Mouse (Mus musculus) hindbrain, embryonic 10.5 days (tissue): Measurements from ENCODE around the gene Cpm. TPM values are rescaled to one million over a fixed set of nuclear protein-coding genes. Genes with fewer than 3 reads are reported as not detected.
"Not testable (repeated sequence)": the region's sequence is repeated elsewhere in the genome, so short reads cannot be mapped to it uniquely, and the experiment has no call there.

Source experiments
- DNase-seq: peaks from one replicate; pipeline ENCODE4 v3.0.0-alpha.2; 2017; ENCODE audit warnings: low spot score
- H3K27ac ChIP-seq: fragments of 300-500 bp; sonication (generic); 2 replicates; pipeline ENCODE4 v1.5.1; 2016; ENCODE audit warnings: mild to moderate bottlenecking, moderate library complexity
- H3K27me3 ChIP-seq: fragments of 300-500 bp; sonication (generic); 2 replicates; pipeline ENCODE4 v1.6.1; 2016; ENCODE audit warnings: mild to moderate bottlenecking; ENCODE audit not compliant: poor library complexity, insufficient read depth, severe bottlenecking
- H3K36me3 ChIP-seq: fragments of 300-500 bp; sonication (generic); 2 replicates; pipeline ENCODE4 v1.6.1; 2016; ENCODE audit warnings: mild to moderate bottlenecking, moderate library complexity
- H3K4me1 ChIP-seq: fragments of 300-500 bp; sonication (generic); replicated peaks from 2 replicates; pipeline ENCODE4 v1.6.1; 2016; ENCODE audit warnings: mild to moderate bottlenecking
- H3K4me3 ChIP-seq: fragments of 300-500 bp; sonication (generic); 2 replicates; pipeline ENCODE4 v1.5.1; 2016; ENCODE audit warnings: mild to moderate bottlenecking, moderate library complexity
- H3K9me3 ChIP-seq: fragments of 300-500 bp; sonication (generic); 2 replicates; pipeline ENCODE4 v1.6.1; 2016; ENCODE audit warnings: mild to moderate bottlenecking, moderate library complexity
- WGBS: fragments of 180-500 bp; shearing (Covaris S2); methylation state at CpG from one replicate; pipeline ENCODE4 v1.1.7; 2016; 5-methylcytosine and 5-hydroxymethylcytosine counted together
- polyA plus RNA-seq: library from polyadenylated mRNA; unstranded; fragments of >200 nt; fragmentation: Nextera tagmentation; extraction: Ambion mirVana; gene quantifications from 2 replicates; pipeline ENCODE4 v1.2.1, GENCODE M21; 2016

Gene Cpm
- polyA plus RNA-seq, 1 experiment from 2014 or later: 5.9 TPM

DNA sequence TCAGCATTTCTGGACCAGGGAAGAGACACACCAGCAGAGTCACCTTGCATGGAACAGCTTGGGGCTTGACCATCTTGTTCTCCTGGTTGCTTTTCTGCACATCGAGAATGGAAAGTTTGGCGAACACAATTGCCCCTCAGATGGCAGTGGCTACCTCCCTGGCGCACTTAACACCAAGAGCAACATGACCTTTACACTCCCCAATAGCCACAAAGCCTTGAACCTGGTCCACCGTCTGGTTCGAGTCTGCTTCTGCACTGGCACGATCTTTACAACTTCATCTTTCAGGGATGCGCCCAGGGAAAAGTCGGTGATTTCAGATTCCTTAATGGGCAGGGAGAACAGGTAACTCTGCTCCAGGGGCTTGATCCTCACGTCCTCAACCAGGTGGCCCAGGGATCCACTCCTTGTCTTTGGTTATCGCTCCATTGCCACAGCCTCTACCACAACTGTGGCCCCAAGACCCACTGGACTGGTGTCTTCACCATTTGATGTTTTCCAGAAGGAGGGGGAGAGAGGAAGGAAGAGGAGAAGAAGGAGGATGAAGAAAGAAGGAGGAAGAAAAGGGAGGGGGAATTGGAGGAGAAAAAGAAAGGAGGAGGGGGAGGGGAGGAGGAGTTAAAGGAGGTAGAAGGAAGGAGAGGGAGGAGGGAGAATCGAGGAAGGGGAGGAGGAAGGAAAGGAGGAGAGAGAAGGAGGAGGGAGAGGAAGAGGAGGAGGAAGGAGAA, 40.7 kb upstream of the Cpm start:
- not testable (repeated sequence) for DNase-seq, H3K4me1 ChIP-seq
- 89% methylated on average over 11 of the region's 11 CpGs for WGBS

DNA sequence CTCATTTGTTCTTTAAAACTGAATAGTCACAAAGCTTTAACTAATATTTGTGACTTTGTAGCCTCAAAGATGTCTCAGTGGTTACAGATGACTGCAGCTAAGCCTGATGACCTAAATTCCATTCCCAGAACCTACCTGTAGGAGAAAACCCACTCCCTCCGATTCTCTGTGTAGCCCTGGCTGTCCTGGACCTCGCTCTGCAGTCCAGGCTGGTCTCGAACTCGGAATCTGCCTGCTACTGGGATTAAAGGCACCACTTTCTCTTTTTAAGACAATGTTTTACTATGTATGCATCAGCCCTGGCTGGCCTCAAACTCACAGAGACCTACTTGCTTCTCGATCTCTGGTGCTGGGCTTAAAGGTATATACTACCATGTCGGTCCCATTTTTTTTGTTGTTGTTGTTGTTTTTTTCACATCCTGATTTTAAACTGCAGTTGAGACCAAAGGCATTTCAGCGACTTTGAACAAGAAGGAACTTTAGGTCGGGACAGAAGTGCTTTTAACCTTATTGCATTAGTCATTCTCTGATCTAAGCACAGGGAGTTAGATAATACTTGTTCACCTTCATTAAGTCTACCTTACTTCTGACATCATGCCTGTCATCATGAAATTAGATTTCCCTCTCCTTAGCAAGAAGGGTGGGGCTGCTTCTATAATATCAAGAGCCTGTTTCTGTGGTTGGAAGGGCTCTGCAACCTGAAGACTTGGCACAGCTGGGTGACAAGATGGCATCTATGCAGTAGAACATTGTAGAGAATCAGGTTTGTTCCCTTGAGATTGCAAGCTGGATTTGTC, 40.0 kb upstream of the Cpm start:
- H3K36me3 ChIP-seq: no peaks in the 10 kb centered on the region
- H3K4me3 ChIP-seq: no peak overlapping the region
- no peaks in the 10 kb centered on the region for H3K27me3 ChIP-seq
- WGBS: 89% methylated on average over 8 of the region's 8 CpGs
- H3K27ac ChIP-seq: no peak overlapping the region
- H3K9me3 ChIP-seq: no peaks in the 10 kb centered on the region; the same call in 1 of the 2 replicates
- H3K4me1 ChIP-seq: no peaks in the 10 kb centered on the region; the same call in 1 of the 2 replicates
- no peak for DNase-seq

More for the DNA sequence above, 40.7 kb upstream of the Cpm start:
- not testable (repeated sequence) for H3K36me3 ChIP-seq, H3K4me3 ChIP-seq, H3K27ac ChIP-seq, H3K27me3 ChIP-seq, H3K9me3 ChIP-seq

DNA sequence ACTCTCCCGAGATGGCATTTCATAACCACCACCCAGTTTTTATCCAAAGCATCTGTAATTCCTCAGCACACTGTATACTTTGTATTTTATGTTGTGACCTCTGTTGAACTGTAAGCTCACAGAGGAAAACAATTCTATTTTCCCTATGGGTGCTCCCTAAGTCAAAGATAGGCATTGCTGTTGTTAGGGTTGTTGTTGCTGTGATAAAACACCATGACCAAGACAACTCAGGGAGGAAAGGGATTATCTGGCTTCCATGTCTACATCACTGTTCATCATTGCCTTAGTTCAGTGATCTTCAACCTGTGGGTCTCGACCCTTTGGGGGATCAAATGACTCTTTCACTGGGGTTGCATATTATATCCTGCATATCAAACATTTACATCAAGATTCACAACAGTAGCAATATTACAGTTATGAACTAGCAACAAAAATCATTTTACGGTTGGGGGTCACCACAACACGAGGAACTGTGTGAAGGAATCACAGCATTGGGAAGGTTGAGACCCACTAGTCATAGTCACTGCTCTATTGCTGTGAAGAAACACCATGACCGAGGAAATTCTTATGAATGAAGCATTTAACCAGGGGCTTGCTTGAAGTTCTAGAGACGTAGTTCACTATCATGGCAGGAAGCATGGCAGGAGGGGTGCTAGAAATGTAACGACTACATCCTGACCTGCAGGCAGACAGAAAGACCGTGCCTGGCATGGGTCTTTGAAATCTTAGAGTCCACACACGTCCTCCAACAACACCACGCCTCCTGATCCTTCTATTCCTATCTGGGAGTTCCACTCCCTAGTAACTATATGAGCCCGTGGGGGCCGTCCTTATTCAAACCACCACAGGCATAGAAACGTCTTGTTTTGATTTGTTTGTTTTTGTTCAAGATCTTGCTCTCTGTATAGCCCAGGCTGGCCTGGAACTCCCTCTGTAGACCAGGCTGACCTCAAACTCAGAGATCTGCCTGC, 38.7 kb upstream of the Cpm start:
- 82% methylated on average over 13 of the region's 13 CpGs for WGBS
- Histone ChIP-seq H3K4me3 (no peak overlapping the region), H3K27ac (no peak overlapping the region)

DNA sequence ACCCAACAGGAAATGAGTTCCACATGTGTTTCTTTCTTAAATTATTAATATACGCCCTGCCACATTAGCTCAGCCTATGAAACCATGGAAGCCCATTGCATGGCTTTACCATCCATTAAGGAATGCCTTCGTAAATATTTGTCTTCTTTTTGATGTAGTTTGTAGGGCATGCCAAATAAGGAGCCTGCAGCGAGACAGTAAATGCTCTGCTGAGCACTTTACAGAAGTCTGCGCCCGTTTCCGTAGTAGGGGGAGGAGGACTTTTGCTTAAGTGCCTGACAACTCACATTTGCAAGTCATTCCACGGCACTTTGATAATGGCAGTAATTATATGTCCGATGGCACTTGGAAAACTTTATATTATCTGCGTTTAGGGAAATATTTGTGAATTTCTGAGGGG, 37.5 kb upstream of the Cpm start:
- H3K36me3 ChIP-seq: no peaks in the 10 kb centered on the region
- DNase-seq: no peak
- 69% methylated on average over 9 of the region's 9 CpGs for whole genome bisulfite sequencing
- no peaks in the 10 kb centered on the region; the same call in 1 of the 2 replicates for H3K4me1 ChIP-seq
- no peak overlapping the region for H3K27ac ChIP-seq
- no peaks in the 10 kb centered on the region for H3K27me3 ChIP-seq
- H3K9me3 ChIP-seq: no peaks in the 10 kb centered on the region
- H3K4me3 ChIP-seq: no peak overlapping the region

More for the DNA sequence above, 38.7 kb upstream of the Cpm start:
- H3K9me3 ChIP-seq: no peaks in the 10 kb centered on the region
- H3K27me3 ChIP-seq: no peaks in the 10 kb centered on the region
- no peak for DNase-seq
- no peaks in the 10 kb centered on the region for H3K36me3 ChIP-seq
- H3K4me1 ChIP-seq: no peaks in the 10 kb centered on the region; the same call in 1 of the 2 replicates

DNA sequence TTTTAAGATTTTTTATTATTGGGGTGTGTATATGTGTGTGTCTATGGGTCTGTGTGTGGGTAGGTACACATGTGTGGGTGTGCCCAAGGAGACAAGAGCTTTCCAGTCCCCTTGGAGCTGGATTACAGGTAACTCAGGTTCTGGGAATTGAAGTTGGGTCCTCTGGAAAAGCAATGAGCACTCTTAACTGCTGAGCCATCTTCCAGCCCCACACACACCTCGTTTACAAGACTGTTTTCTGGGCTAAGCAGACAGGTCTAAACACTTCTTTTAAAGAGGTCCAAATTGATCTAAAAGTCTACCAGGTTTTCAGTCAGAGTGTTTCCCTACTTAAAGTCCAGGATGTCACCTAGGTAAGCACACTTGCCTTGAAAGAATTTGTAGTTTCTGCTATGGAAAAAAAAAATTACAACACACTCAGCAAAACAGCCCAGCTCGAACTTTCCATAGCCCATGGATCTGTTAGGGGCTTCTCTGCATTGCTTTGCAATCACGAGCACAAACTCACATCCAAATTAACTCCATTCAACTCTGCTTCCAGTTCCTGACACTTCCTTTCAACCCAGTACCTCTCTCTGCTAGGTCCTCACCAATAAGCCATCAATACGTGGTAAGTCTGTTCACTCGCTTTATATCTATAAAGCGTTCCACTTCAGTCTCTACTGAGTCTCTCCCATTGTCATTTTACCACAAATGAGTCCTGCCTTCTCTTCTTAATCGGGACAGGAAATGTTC, 36.8 kb upstream of the Cpm start:
- 83% methylated on average over 7 of the region's 7 CpGs for WGBS
- no peak for DNase-seq
- no peak overlapping the region for H3K4me3 ChIP-seq
- no peaks in the 10 kb centered on the region for H3K9me3 ChIP-seq
- H3K27me3 ChIP-seq: no peaks in the 10 kb centered on the region
- H3K36me3 ChIP-seq: no peaks in the 10 kb centered on the region
- no peaks in the 10 kb centered on the region for H3K4me1 ChIP-seq
- H3K27ac ChIP-seq: no peak overlapping the region

DNA sequence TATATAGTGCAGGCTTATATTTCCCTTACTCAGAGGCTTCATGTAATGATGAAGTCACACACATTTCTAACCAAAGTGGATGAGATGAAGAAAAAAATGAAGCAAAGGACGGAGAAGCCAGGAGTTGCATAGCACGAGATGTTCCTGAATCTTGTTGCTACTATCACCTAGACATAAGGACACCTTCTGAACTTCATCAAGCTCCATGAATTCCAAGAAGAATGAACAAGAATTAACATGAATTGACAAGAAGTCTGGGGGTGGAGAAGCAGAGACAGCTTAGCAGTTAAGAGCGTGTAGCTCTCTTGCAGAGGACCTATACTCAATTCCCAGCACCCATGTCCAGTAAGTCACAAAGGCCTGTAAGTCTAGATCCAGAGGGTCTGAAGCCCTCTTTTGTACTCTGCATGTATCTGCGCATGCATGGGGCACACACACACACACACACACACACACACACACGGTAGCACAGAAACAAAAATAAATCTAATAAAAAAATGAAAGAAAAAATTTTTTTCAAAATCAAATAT, 36.2 kb upstream of the Cpm start:
- no peak for DNase-seq
- Histone ChIP-seq H3K36me3 (no peaks in the 10 kb centered on the region), H3K27me3 (no peaks in the 10 kb centered on the region), H3K27ac (no peak overlapping the region), H3K4me1 (no peaks in the 10 kb centered on the region), H3K9me3 (no peaks in the 10 kb centered on the region), H3K4me3 (no peak overlapping the region)
- 93% methylated on average over 5 of the region's 5 CpGs for WGBS

DNA sequence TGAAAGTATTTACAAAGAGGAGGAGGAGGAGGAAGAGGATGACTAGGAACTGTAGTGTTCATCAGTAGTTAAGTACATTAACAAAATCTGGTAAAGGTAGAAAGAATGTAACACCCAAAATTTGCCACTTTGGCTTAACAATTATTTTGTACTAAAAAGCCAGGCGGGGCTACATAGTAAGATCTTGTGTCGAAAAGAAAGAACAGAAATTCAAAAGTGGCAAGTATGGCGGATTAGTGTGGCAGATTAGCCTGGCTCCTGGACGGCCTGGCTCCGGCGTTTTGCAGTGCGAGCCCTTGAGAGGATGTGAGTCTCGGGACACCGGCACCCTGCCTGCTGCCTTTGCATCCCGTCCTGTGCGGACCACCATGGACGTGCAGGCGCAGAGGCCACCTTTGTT, 35.4 kb upstream of the Cpm start:
- no peaks in the 10 kb centered on the region for H3K4me1 ChIP-seq
- WGBS: 94% methylated on average over 13 of the region's 13 CpGs
- H3K9me3 ChIP-seq: no peaks in the 10 kb centered on the region
- H3K36me3 ChIP-seq: no peaks in the 10 kb centered on the region
- no peak for DNase-seq
- H3K27me3 ChIP-seq: no peaks in the 10 kb centered on the region
- H3K27ac ChIP-seq: no peak overlapping the region
- no peak overlapping the region for H3K4me3 ChIP-seq

DNA sequence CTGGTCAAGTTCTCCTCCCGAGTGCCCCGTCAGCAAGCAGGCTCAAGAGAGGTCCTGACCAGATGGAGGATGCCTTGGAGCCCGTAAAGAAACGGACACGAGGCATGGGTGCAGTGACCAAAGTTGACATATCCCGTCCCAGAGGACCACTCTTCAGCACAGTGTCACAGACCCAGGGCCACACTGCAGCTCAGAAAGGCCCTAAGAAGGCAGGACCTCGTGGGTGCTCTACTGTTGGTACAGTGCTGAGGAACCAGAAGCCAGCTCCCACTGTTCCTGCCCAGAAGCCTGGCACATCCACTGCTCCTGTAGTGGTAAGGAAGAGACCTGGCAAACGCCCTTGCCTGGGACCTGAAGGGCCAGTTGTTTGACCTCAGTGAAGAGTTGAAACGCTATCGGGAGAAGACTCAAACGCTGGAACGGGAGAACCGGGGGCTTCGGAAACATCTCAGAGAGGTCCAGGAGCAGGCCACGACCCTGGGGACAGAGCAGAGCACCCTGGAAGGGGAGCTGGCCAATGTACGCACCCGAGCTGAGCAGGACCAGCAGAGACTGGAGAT, 34.9 kb upstream of the Cpm start:
- Histone ChIP-seq H3K4me1 (no peaks in the 10 kb centered on the region), H3K4me3 (no peak overlapping the region), H3K27me3 (no peaks in the 10 kb centered on the region), H3K9me3 (no peaks in the 10 kb centered on the region), H3K36me3 (no peaks in the 10 kb centered on the region), H3K27ac (no peak overlapping the region)
- no peak for DNase-seq
- WGBS: 90% methylated on average over 17 of the region's 17 CpGs

DNA sequence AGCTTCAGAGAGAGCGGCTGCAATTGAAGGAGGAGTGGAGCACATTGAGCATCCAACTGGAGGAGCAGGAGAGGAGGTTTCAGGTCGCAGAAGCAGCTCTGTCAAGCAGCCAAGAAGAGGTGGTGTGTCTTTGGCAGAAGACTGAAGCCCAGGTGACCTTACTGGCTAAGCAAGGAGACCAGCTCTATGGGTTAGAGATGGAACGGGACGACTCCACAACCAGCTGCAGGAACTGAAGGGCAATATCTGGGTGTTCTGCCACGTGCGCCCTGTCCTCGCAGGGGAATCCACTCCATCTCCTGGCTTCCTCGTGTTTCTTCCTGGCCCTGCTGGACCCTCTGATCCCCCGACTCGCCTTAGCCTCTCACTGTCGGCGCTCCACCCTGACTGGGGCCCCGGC, 34.4 kb upstream of the Cpm start:
- no peak overlapping the region for H3K4me3 ChIP-seq
- H3K36me3 ChIP-seq: no peaks in the 10 kb centered on the region
- DNase-seq: no peak
- no peak overlapping the region for H3K27ac ChIP-seq
- no peaks in the 10 kb centered on the region for H3K4me1 ChIP-seq
- no peaks in the 10 kb centered on the region for H3K9me3 ChIP-seq
- WGBS: 92% methylated on average over 13 of the region's 13 CpGs
- no peaks in the 10 kb centered on the region for H3K27me3 ChIP-seq

DNA sequence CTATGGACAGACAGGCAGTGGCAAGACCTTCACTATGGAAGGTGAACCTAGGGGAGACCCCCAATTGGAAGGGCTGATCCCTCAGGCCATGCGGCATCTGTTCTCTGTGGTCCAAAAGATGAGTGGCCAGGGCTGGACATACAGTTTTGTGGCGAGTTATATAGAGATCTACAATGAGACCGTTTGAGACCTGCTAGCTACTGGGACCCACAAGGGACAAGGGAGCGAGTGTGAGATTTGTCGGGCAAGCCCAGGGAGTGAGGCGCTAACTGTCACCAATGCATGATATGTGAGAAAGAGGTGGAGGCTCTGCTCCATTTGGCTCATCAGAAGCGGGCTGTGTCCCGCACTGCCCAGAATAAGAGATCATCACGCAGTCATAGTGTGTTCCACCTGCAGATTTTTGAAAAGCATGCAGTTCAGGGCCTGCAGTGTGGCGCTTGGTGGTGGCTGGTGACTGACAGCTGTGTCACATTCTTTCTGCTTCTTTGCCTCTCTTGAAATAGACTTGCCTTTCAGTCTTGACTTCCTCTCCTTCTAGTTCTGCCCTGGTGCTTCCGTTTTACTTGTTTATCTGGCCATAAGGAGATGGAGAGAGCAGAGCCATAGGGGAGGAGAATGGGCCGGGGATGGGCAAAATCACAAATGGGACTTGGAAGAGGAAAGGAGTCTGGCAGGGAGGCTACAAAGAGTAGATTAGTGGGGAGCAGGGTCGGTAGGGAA, 33.7 kb upstream of the Cpm start:
- H3K27ac ChIP-seq: no peak overlapping the region
- H3K9me3 ChIP-seq: no peaks in the 10 kb centered on the region
- no peaks in the 10 kb centered on the region for H3K4me1 ChIP-seq
- H3K36me3 ChIP-seq: no peaks in the 10 kb centered on the region
- H3K4me3 ChIP-seq: no peak overlapping the region
- DNase-seq: no peak
- no peaks in the 10 kb centered on the region for H3K27me3 ChIP-seq
- WGBS: 79% methylated on average over 13 of the region's 13 CpGs

DNA sequence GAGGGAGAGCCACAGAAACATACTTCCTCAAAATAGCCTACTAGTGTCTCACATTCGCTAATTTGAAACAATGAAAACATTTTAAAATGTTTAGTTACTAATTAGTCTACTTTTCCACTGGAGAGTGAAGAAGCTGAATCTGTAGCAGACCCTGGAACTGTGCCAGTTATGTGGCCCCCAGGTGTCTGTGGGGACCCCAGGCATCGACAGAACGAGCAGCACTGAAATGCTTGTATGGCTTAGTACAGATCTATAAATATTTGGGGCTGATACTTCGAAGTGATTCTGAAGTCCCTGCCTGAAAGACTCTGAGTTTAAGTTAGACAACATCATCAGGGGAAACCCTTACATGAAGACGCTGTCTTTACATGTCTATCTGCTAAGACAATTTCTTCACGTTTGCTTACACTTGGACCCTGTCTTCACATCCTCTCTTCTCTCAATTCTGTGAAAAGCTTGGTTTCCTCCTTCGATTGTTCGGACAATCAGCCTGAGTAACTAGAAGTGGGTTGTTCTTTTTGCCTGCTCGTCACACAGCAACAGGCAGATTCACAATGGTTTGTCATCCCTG, 33.0 kb upstream of the Cpm start:
- H3K27ac ChIP-seq: no peak overlapping the region
- no peak overlapping the region for H3K4me3 ChIP-seq
- H3K4me1 ChIP-seq: no peaks in the 10 kb centered on the region
- no peaks in the 10 kb centered on the region for H3K36me3 ChIP-seq
- H3K9me3 ChIP-seq: no peaks in the 10 kb centered on the region
- DNase-seq: no peak
- H3K27me3 ChIP-seq: no peaks in the 10 kb centered on the region
- WGBS: 90% methylated on average over 9 of the region's 9 CpGs
